Mouse (Mus musculus) cerebellum, adult 2 months (tissue): ENCODE results near the gene Fam155a.

ENCODE experiments used
- CTCF ChIP-seq: fragments of 200-500 bp; IDR thresholded peaks from 2 replicates; pipeline ENCODE4 v1.5.1; 2011; ENCODE audit warnings: low read depth, mild to moderate bottlenecking, control low read depth, low read length, moderate library complexity, borderline replicate concordance; ENCODE audit not compliant: insufficient read depth
- POLR2A ChIP-seq: fragments of 200-500 bp; IDR thresholded peaks from 2 replicates; pipeline ENCODE4 v1.6.1; 2011; ENCODE audit warnings: low read length, control low read depth, borderline replicate concordance; ENCODE audit not compliant: insufficient read depth

GRCm38 (mm10) chr8:9418856-9419800 is 351.8 kb downstream of the Fam155a start:
- no peak for TF ChIP-seq CTCF
- no peak for TF ChIP-seq POLR2A
